Mouse (Mus musculus): ENCODE data around the gene Stk11ip.
A peak's percentile ranks its signal among the peaks of the same experiment; 100 is the strongest.

The Stk11ip gene

GRCm38 (mm10) chr1:75521321-75522031 lies at the start of gene Stk11ip:
Gene Stk11ip (plus strand): TSS chr1:75521529.
- DNase-seq, result peak; percentile 99

DNA sequence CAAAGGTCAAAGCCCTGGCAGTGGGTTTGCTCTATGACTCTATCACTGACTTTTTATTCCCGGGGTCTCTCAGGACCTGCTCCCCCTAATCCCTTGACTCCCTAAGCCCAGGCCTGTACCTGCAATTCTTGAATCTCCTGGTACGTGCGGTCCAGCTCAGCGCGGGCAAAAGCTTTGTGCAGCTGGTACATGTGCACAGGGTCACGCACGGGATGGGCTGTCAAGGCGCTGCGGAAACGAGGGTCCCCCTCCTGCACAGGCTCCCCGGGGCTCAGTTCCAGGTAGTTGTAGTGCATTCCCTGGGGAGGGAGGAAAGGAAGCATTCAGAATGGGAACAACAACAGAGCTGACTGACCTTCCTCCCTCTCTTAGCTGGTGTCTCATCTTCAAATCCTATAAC lies 44.9 kb upstream of the Stk11ip start:
- no peak for DNase-seq

DNA sequence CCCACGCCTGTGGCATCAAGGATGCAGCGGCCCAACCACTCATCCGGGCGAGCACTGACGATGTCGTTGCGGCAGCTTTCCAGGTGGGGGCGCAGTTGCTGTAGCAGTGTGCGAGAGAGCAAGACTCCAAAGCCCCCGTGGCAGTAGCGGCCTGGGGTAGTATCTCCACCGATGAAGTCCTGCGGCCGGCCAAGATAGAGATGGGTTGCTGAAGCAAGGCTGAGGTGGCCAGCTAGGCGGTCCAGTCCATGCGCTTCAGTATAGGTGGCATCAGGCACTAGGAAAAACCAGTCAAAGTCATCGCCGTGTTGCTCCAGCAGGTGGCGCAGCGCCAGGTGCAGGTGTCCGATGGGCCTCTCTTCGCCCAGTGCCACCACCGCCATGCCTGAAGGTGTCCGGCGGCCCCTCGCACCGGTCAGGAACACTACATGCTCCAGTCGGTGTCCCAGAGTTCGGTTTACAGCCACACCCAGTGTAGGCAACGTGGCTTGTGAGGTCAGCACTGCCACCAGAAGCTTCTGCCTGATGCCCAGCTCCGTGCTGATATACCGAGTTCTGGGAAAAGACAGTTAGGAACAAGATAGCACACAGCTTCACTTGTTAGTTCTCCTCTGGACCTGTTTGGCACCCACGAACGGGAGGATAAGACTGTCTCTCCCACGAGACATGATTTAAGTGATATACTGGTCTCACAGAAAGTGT lies 43.9 kb upstream of the Stk11ip start:
- DNase-seq, result peak; percentile 85

- no peak for DNase-seq
Observed at GRCm38 (mm10) chr1:75477966-75478290, 43.4 kb upstream of the Stk11ip start.

DNA sequence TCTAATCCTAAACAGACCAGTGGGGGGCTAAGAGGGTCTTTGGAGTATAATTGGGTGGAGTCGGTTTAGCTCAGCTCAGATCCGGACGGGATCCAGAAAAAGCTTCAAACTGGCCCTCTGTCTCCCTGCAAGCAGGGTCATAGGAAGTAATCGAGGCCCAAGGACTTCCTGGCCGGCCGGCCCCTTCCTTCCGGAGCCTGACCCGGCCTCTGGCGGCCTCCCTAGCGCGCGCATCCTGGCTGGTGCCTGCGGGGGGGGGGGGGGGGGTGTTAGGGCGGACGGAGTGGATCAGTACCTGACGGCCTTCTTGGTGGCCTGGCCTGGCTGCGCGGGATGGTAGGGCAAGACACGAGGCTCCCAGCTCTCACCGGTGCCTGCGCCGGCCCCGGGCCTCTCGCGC lies 42.8 kb upstream of the Stk11ip start:
- peak; percentile 59 for DNase-seq

GRCm38 (mm10) chr1:75478916-75479634 lies 42.3 kb upstream of the Stk11ip start, which contains the start of the genes Chpf and Tmem198:
Gene Chpf (minus strand): TSS chr1:75479307.
Gene Tmem198 (plus strand): TSS chr1:75479532.
- peak; percentile 99 for DNase-seq

DNA sequence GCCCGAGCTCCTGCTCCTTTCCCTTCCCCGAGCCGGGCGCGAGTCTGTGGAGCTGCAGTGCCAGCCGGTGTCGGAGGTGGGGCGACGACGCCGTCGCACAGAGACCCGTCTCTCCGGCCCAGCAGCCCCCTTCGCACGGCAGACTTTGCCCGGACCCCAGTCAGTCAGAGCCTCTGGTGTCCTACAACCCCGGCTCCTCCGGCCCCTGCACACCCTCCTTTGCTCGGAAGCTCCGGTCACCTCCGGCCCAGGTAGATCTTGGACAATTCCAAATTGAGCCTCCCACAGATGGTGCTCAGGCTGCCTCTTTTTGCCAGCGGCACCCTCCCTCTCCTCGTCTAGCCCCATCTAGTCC lies 41.7 kb upstream of the Stk11ip start:
- DNase-seq, result no peak

DNA sequence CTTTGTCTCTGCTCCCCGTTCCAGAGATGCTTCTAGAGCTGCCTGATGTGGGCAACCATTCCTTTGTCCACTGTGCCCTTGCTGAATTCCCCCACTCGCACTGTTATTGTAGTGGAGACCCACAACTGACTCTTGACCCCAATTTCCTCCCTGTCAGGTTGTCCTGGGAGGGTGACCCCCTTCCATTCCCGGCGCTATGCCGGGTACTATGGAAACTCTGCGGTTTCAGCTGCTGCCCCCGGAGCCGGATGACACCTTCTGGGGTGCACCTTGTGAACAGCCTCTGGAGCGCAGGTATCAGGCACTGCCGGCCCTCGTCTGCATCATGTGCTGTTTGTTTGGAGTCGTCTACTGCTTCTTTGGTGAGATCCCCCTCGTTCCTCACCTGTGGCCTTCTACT lies 41.3 kb upstream of the Stk11ip start:
- no peak for DNase-seq

DNA sequence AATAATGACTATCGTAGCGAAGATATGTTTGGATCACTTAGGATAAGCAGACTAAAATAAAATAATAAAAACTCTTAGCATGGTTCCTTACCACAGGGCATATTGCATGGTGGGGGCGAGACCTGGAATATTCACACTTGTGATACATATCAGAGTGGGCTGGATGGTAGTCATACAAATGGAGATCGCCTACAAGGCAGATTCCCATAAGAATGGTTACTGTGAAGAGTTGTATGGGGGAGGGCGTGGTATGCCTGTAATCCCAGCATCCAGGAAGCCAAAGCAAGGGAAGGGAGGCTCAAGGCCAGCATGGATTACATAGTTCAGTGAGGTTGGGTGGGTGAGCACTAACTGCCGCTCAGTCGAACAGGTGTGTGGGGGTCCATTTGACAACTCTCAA lies 40.6 kb upstream of the Stk11ip start:
- DNase-seq, result no peak

GRCm38 (mm10) chr1:75486561-75486960 lies 34.8 kb upstream of the Stk11ip start:
- DNase-seq, result peak; percentile 18

- DNase-seq, result no peak
Observed at GRCm38 (mm10) chr1:75487040-75487404, 34.3 kb upstream of the Stk11ip start.

GRCm38 (mm10) chr1:75487405-75488161 lies 33.7 kb upstream of the Stk11ip start:
- DNase-seq, result peak; percentile 91

DNA sequence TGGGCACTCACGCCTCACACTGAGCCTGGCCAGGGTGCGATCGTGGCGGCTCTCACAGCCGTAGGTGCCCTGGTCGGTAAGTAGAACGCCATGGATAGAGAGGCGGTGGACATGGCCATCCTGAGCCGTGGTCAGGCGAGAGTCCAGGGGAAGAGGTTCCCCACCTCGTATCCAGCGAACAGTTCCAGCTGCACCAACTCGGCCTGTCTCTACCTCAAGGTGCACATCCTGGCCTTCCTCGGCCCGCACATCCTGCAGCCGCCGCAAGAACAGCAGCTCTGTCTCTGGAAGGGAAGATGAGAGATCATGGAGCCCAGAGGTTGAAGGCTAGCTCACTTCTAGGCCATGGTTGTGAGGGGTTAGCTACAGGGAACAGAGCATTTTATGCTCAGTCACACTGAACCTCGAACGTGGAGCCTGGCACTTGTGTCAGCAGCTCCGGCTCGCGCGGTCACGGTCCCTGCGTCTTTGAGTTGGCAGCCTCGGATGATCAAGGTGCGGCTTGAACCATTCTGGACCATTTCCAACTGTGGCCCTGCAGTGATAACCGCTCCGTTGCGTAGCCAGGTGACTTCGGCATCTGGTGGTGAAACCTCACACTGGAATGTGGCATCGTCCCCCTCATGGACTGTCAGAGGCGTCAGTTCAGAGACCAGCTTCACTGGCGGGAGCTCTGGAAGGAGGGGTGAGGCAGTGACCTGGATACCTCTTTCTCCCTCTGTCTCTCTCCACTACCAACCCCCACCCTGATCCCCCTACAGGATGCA lies 30.4 kb upstream of the Stk11ip start:
- DNase-seq, result no peak

DNA sequence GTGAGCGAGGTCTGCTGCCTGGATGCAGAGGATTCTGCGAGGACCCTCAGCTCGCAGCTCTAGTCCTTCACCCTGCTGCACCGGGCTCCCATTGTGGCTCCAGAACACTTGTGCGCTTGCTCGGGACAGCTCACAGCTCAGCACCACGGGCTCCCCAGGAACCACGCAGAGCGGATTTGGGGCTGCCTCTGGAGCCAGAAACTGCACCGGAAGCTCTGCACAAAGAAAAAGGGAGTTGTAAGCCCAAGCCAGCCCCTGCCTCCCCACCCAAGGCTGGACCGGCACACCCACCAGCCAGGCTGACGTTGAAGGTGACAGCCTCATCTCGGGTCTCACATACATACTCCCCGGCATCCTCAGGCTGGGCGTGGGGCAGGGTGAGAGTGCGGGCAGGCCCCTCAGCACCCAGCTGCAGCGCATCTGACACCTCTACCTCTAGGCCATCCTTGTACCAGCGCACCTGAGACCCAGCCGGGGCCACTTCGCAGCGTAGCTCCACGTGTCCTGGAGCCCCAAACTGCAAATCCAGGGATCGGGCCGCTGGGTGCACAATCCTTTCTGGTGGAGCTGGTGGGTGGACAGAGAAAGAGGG lies 28.7 kb upstream of the Stk11ip start:
- no peak for DNase-seq

DNA sequence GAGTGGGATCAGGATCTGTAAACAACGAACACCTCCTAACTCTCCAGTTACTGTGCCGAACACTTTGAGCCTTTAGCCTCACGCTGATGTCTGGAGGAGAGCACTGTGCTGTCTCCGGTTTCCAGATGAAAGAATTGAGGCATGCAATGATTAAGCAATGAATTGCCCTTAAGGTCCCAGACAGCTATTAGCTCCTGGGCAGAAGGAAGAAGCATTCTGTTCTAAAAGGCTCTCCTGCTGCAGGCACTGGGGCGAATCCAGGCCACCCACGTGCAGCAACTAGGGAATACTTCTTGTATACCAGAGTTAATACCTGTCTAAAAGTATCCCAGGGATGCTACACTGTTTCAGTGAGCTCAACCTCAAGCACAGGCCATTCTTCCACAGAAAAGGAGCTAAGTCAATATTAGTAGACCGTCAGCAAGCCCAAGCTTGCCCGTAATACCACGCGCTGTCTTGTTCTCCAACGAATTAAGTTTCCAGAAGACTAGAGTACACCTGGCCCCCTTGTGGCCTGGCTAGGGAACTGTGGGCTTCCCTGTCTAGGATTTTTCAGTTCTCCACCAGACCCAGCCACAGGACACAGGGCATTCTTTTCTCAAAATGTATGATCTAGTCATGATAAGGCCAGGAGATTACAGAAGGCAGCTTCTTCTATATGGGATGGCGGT lies 26.3 kb upstream of the Stk11ip start:
- peak; percentile 78 for DNase-seq

DNA sequence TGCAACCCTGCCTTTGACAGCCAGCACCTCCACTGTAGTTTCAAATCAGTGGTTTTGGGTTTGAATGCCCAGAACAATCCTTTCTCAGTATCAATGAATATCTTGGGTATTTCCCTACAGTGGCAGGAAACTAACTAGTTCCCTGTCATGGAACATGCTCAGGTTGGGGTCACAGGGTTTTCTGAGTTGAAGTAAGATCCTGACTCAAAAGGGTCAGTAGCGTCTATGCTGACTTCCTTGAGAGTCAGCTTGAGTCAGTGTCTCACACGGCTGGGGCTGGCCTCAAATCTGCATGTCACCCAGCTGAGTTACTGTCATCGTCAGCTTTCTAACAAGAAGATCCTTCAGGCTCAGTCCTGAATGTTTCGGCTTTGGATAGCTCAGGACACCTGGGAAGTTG lies 22.4 kb upstream of the Stk11ip start:
- DNase-seq, result no peak

DNA sequence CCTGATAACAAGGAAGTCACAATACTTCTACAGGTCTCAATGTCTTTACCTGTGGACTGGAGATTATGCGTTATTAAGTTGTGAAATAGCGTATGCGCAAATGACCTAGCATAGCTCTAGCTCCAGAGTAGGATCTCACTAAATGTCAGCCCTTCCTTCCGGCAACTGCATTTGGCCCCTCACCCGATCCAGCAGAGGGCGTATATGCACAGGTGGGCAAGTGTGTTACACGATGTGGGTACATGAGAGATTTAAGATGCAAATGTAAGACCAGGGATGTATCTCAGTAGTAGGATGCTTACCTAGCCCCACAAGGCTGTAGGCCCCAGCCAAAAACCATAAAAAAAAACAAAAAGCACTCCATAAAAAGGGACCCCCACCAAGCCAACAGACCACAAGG lies 21.9 kb upstream of the Stk11ip start:
- no peak for DNase-seq

DNA sequence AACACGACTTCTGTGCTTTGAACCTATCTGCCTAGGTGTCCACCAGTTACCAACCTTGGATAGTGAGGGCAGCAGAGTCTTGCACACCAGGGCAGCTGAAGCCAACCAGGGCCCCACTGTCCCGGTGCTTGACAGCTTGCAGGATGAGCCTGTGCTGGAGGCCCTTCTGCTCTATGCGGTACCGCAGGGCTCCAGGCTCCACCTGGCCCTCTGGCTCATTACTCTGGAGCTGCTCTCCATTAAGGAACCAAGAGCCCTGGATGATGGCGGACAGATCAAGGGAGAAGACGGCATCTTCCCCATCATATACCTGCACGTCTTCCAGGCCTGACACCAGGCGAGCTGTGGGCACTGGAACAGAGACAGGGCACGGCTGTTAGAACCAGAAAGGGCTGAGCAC lies 19.4 kb upstream of the Stk11ip start:
- DNase-seq, result no peak

- DNase-seq, result no peak
Observed at GRCm38 (mm10) chr1:75502945-75503650, 18.2 kb upstream of the Stk11ip start.

- DNase-seq, result no peak
Observed at GRCm38 (mm10) chr1:75503651-75503980, 17.7 kb upstream of the Stk11ip start.

Measured in embryo, embryonic 11 days (tissue).